Mouse (Mus musculus) liver, embryonic 14.5 days (tissue): ENCODE data around the gene Gm29094.

Experiments
- CTCF ChIP-seq: IDR thresholded peaks from 2 replicates; pipeline ENCODE4 v1.5.1; 2016; ENCODE audit warnings: antibody characterized with exemption, low read depth, control low read depth
- EP300 ChIP-seq: IDR thresholded peaks from 2 replicates; pipeline ENCODE4 v1.6.1; 2016; ENCODE audit warnings: antibody characterized with exemption, low read depth

DNA sequence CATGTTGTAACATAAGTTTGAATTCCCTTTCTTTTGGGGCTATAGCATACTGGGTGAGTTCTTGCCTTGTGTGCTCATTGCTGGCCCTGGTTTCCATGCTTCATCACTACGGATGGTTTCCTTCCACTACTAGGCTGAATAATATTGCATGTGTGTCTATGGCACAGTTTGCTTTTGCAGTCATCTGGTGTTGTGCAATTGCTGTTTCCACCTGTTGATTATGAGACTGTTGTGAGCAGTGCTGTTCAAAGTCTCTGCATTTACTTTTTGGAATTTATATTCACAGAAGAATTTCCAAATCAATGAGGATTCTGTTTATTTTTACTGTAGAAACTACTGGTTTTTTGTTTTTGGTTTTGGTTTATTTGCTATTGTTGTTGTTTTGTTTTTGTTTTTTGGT is 65.4 kb downstream of the Gm29094 start:
- TF ChIP-seq CTCF (no peak), EP300 (no peak)
